Mouse (Mus musculus) erythroblast, embryonic 14.5 days (primary cell): ENCODE measurements around the gene Zfp185. TPM values are rescaled to one million over a fixed set of nuclear protein-coding genes. Genes with fewer than 3 reads are reported as not detected.
"Not testable (repeated sequence)": the region's sequence is repeated elsewhere in the genome, so short reads cannot be mapped to it uniquely, and the experiment has no call there.

Experiments used
- H3K27me3 ChIP-seq: 2 replicates; pipeline ENCODE4 v1.6.1; 2012; ENCODE audit warnings: inconsistent platforms; ENCODE audit not compliant: control insufficient read depth
- H3K36me3 ChIP-seq: 2 replicates; pipeline ENCODE4 v1.6.1; 2012; ENCODE audit warnings: mild to moderate bottlenecking, inconsistent platforms; ENCODE audit not compliant: control insufficient read depth
- H3K4me1 ChIP-seq: 2 replicates; pipeline ENCODE4 v1.6.1; 2012; ENCODE audit warnings: inconsistent platforms; ENCODE audit not compliant: control insufficient read depth
- H3K4me3 ChIP-seq: replicated peaks from 2 replicates; pipeline ENCODE3; 2012; ENCODE audit warnings: moderate library complexity, mild to moderate bottlenecking, inconsistent platforms
- H3K9me3 ChIP-seq: 2 replicates; pipeline ENCODE4 v1.6.1; 2012; ENCODE audit warnings: low read length, inconsistent platforms, mixed read lengths; ENCODE audit not compliant: control insufficient read depth
- GATA1 ChIP-seq: IDR thresholded peaks from 2 replicates; pipeline ENCODE4 v1.6.1; 2012; ENCODE audit warnings: low read length, inconsistent platforms, mixed read lengths
- TAL1 ChIP-seq: IDR thresholded peaks from 3 replicates; pipeline ENCODE4 v1.6.1; 2012; ENCODE audit warnings: low read length, inconsistent platforms, mixed read lengths
- polyA plus RNA-seq: library from polyadenylated mRNA; stranded (reverse); fragments of >175 nt; gene quantifications from 2 replicates; pipeline ENCODE4 v1.2.3, GENCODE M21; 2012

The Zfp185 gene
- polyA plus RNA-seq, 1 experiment, result 0.01 TPM

GRCm38 (mm10) chrX:73038831-73039230 lies 51.7 kb downstream of the Zfp185 start:
- peaks cover 2% of the 10 kb centered on the region; the same call in 1 of the 2 replicates for H3K27me3 ChIP-seq
- H3K4me1 ChIP-seq, result no peaks in the 10 kb centered on the region
- peaks cover 3% of the 10 kb centered on the region; the same call in 1 of the 2 replicates for H3K9me3 ChIP-seq
- H3K36me3 ChIP-seq, result no peaks in the 10 kb centered on the region
- H3K4me3 ChIP-seq, result no peak overlapping the region
- no peak for TF ChIP-seq GATA1
- TF ChIP-seq TAL1, result no peak

GRCm38 (mm10) chrX:73039666-73040065 lies 52.5 kb downstream of the Zfp185 start:
- Histone ChIP-seq H3K9me3 (peaks cover 3% of the 10 kb centered on the region; the same call in 1 of the 2 replicates), H3K27me3 (peaks cover 2% of the 10 kb centered on the region; the same call in 1 of the 2 replicates), H3K4me1 (no peaks in the 10 kb centered on the region), H3K4me3 (no peak overlapping the region), H3K36me3 (no peaks in the 10 kb centered on the region)
- TF ChIP-seq GATA1 (no peak), TAL1 (no peak)

GRCm38 (mm10) chrX:73053860-73054563 lies 66.9 kb downstream of the Zfp185 start:
- Histone ChIP-seq H3K36me3 (no peaks in the 10 kb centered on the region), H3K27me3 (no peaks in the 10 kb centered on the region), H3K4me3 (no peak overlapping the region), H3K9me3 (no peaks in the 10 kb centered on the region), H3K4me1 (peaks cover 1% of the 10 kb centered on the region)
- TF ChIP-seq GATA1, result no peak

- no peak for TF ChIP-seq TAL1
- TF ChIP-seq GATA1, result no peak
- no peaks in the 10 kb centered on the region for H3K9me3 ChIP-seq
- peaks cover 8% of the 10 kb centered on the region for H3K27me3 ChIP-seq
- H3K4me1 ChIP-seq, result no peaks in the 10 kb centered on the region
- H3K4me3 ChIP-seq, result no peak overlapping the region
- H3K36me3 ChIP-seq, result no peaks in the 10 kb centered on the region
Observed at GRCm38 (mm10) chrX:73061528-73061927, 74.4 kb downstream of the Zfp185 start.

GRCm38 (mm10) chrX:73062323-73062722 lies 75.2 kb downstream of the Zfp185 start:
- no peak for TF ChIP-seq GATA1
- no peak for TF ChIP-seq TAL1
- Histone ChIP-seq H3K4me1 (no peaks in the 10 kb centered on the region), H3K36me3 (no peaks in the 10 kb centered on the region), H3K9me3 (no peaks in the 10 kb centered on the region), H3K27me3 (peaks cover 8% of the 10 kb centered on the region), H3K4me3 (no peak overlapping the region)

GRCm38 (mm10) chrX:73063512-73064414 lies 76.6 kb downstream of the Zfp185 start:
- H3K4me3 ChIP-seq, result no peak overlapping the region

GRCm38 (mm10) chrX:73064415-73064793 lies 77.3 kb downstream of the Zfp185 start, which contains the start of gene Pnma3:
Gene Pnma3, plus strand, starts transcription at chrX:73064787.
- no peaks in the 10 kb centered on the region for H3K4me1 ChIP-seq
- TF ChIP-seq GATA1, result no peak
- no peak for TF ChIP-seq TAL1
- H3K36me3 ChIP-seq, result no peaks in the 10 kb centered on the region
- H3K9me3 ChIP-seq, result no peaks in the 10 kb centered on the region
- peaks cover 8% of the 10 kb centered on the region for H3K27me3 ChIP-seq
- no peak within 1 kb of the TSS for H3K4me3 ChIP-seq

More at GRCm38 (mm10) chrX:73063512-73064414, 76.6 kb downstream of the Zfp185 start:
- H3K9me3 ChIP-seq, result no peaks in the 10 kb centered on the region
- no peaks in the 10 kb centered on the region for H3K4me1 ChIP-seq
- peaks cover 8% of the 10 kb centered on the region for H3K27me3 ChIP-seq
- TF ChIP-seq TAL1, result no peak
- no peak for TF ChIP-seq GATA1
- no peaks in the 10 kb centered on the region for H3K36me3 ChIP-seq

- H3K4me1 ChIP-seq, H3K9me3 ChIP-seq, H3K4me3 ChIP-seq, H3K36me3 ChIP-seq, H3K27me3 ChIP-seq: not testable (repeated sequence)
Observed at GRCm38 (mm10) chrX:73066765-73067312, 79.7 kb downstream of the Zfp185 start.

Other genes starting within 250 kb of the Zfp185 start
- not detected in 2 replicates for gene Gabrq, start 162.2 kb upstream of the Zfp185 start, polyA plus RNA-seq
- gene Cetn2, start 68.9 kb upstream of the Zfp185 start, polyA plus RNA-seq, result 0.20 and 0.21 TPM in 2 replicates
- 0.09 and 0.16 TPM in 2 replicates for gene Nsdhl, start 68.8 kb upstream of the Zfp185 start, polyA plus RNA-seq
- not detected in 2 replicates for gene Pnma5, start 49.8 kb downstream of the Zfp185 start, polyA plus RNA-seq
- gene Pnma3, start 77.4 kb downstream of the Zfp185 start, polyA plus RNA-seq, result not detected in 2 replicates
- not detected in 2 replicates for gene Xlr4a, start 95.1 kb downstream of the Zfp185 start, polyA plus RNA-seq
- not detected in 2 replicates for gene Xlr3a, start 109.8 kb downstream of the Zfp185 start, polyA plus RNA-seq
- gene Gm14685, start 129.7 kb downstream of the Zfp185 start, polyA plus RNA-seq, result not detected in 2 replicates
- gene Xlr5b, start 161.5 kb downstream of the Zfp185 start, polyA plus RNA-seq, result not detected in 2 replicates
- gene DXBay18, start 162.1 kb downstream of the Zfp185 start, polyA plus RNA-seq, result not detected in 2 replicates
- not detected in 2 replicates for gene Spin2d, start 189.7 kb downstream of the Zfp185 start, polyA plus RNA-seq
- not detected in 2 replicates for gene Xlr3b, start 204.9 kb downstream of the Zfp185 start, polyA plus RNA-seq
- gene Xlr4b, start 227.0 kb downstream of the Zfp185 start, polyA plus RNA-seq, result not detected in 2 replicates
- gene F8a, start 241.0 kb downstream of the Zfp185 start, polyA plus RNA-seq, result 0.45 and 0.53 TPM in 2 replicates